Mouse (Mus musculus) embryonic fibroblast, embryonic 13.5 days (primary cell): ENCODE measurements at regions not wholly inside any gene's neighbourhood (a gene's known extent, or its start where the extent isn't known, plus 50 kb on each side); places are given as distances from the start of the nearest gene placed in this dataset.

Experiments
- H3K27ac ChIP-seq: 2 replicates; pipeline ENCODE4 v1.5.1; 2012; ENCODE audit warnings: low read length, control low read depth, inconsistent platforms; ENCODE audit not compliant: insufficient read depth
- H3K4me1 ChIP-seq: 2 replicates; pipeline ENCODE4 v1.6.1; 2011; ENCODE audit warnings: low read length; ENCODE audit not compliant: control insufficient read depth, insufficient read depth
- H3K4me3 ChIP-seq: 2 replicates; pipeline ENCODE4 v1.5.1; 2011; ENCODE audit warnings: mild to moderate bottlenecking, control low read depth, low read length; ENCODE audit not compliant: insufficient read depth
- CTCF ChIP-seq: IDR thresholded peaks from 2 replicates; pipeline ENCODE4 v1.5.1; 2011; ENCODE audit warnings: mild to moderate bottlenecking, control low read depth, low read length, moderate library complexity, borderline replicate concordance; ENCODE audit not compliant: insufficient read depth
- POLR2A ChIP-seq: IDR thresholded peaks from 2 replicates; pipeline ENCODE4 v1.6.1; 2011; ENCODE audit warnings: low read depth, mild to moderate bottlenecking, control low read depth, low read length, moderate library complexity

DNA sequence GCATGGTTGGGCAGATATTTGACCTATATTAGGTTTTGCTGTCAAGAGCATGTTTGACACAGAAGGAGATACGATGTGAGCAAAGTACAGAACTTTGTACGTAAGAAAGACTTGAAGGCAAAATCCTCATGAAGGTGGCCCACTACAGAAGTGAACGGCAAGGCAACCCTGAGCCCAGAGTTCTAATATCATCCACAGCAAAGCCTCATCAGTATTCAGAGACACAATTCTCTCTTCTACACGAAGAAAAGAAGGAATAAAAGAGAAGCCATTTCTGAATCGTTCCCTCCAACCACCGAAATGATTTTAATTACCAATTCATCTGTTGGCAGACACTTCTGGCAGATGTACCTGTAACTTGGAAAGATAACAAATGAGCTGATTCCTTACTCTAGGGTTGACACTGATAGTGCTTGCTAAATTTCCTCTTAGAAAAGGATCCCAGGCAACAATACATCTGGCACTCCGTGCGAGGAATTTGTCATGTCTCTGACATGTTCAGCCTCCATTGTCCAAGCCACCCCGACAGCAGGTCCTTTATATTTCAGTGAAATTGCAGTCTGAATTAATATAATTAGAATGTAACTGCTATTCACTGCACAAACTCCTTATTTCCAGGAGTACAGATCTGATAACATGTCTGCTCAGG, 130.3 kb downstream of the Btg1 start:
- peaks cover 7% of the 10 kb centered on the region; the same call in 1 of the 2 replicates for H3K4me1 ChIP-seq
- H3K4me3 ChIP-seq: no peak overlapping the region
- no peak overlapping the region for H3K27ac ChIP-seq
- no peak for TF ChIP-seq CTCF
- TF ChIP-seq POLR2A: no peak

- Histone ChIP-seq H3K4me1 (peaks cover 3% of the 10 kb centered on the region; the same call in 1 of the 2 replicates), H3K4me3 (no peak overlapping the region), H3K27ac (no peak overlapping the region)
- TF ChIP-seq CTCF (no peak), POLR2A (no peak)
Measured at GRCm38 (mm10) chr10:96750861-96751260, 134.1 kb downstream of the Btg1 start.

DNA sequence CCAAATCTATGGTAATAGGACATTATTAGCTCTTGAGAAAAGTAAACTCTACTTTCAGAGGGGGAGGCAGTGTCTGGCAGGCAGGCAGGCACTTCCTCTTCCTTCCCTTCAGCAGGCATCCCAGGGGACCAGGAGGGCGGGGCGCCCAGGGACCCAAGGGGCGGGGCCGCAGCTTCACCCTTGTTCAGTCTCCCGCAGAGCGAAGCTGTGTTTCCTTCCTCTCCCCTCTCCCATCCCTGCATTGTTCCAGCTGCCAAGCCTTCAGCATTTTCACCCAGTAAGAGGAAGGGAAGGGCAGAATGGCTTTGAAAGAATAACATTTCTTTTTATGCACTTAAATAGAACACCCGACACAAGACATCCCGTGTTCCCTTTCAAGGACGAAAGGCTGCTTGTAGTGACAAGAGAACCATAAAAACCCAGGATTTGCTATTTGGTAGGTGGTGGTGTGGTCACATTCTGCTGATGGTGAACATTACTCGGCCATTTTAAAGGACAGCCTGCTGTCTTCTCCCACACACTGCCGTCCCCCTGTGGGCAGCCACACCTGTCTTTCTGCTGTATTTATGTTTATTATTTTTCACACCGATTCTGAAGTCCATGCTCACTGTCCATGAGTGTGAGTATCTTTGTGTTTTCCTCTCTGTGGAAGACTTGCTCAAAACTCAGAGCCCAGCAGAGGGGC, 134.9 kb downstream of the Btg1 start:
- peaks cover 8% of the 10 kb centered on the region for H3K4me1 ChIP-seq
- TF ChIP-seq POLR2A (no peak), CTCF (no peak)
- H3K27ac ChIP-seq: 0 out of 2 replicates have a peak overlapping the region, but pooled peaks have one; percentile 37
- no peak overlapping the region for H3K4me3 ChIP-seq

DNA sequence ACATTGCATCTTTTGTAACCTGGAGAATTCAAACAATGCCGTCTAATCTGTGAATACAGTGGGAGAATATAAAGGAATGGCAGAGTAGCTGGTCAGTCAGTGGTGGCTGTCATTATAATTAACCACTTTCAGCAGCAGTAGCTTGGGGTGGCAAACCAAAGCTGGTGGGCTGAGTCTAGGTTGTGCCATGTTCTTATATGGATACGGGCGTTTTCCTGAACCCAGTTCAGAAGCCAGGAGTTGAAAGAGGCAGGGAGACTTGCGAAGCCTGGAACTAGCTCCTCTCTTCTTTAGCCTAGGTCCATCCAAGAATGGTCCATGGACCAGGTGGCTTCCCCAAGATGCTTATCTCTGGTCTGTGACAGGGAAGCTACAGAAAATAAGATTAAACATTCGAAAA, 135.7 kb downstream of the Btg1 start:
- TF ChIP-seq CTCF (no peak), POLR2A (no peak)
- H3K4me1 ChIP-seq: peaks cover 8% of the 10 kb centered on the region
- no peak overlapping the region for H3K4me3 ChIP-seq
- H3K27ac ChIP-seq: no peak overlapping the region

DNA sequence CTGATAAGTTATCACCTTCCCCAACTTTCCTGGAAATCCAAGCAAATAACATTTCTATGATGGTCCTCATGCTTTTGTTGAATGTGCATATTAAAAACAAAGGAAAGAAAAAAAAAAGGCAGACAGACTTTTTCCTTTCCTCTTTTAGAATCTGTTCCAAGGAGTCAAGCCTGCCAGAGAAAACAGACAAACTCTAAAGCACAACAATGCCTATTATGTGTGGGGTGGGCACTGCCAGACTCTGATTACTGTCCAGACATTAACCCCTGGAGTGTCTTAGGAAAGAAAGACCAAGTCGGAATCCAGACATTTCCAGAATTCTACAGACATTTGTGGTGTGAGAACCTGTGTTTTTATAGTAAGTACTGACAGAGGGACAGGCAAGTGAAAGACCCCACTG, 136.7 kb downstream of the Btg1 start:
- Histone ChIP-seq H3K4me3 (no peak overlapping the region), H3K4me1 (peaks cover 8% of the 10 kb centered on the region), H3K27ac (no peak overlapping the region)
- TF ChIP-seq CTCF (no peak), POLR2A (no peak)

DNA sequence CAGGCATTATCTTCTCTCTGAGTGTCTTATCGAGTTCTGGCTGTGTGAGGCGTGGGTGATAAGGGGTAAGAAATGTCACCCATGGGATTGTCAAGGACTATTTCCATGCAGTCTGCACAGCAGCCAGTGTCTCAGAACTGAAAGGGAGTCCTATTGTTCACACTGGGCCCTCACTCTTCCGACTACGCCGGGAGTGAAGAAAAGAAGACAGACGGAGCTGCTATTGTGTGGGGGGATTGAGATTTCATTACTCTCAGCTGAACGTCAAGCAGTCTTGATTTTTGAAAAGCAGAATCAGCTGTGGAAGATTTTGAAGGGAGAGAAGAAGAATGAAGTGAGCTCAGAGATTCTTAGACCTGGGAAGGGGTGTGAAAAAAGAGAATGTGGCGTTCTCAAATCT, 138.9 kb downstream of the Btg1 start:
- TF ChIP-seq CTCF (no peak), POLR2A (no peak)
- Histone ChIP-seq H3K27ac (no peak overlapping the region), H3K4me3 (no peak overlapping the region), H3K4me1 (peaks cover 8% of the 10 kb centered on the region)

DNA sequence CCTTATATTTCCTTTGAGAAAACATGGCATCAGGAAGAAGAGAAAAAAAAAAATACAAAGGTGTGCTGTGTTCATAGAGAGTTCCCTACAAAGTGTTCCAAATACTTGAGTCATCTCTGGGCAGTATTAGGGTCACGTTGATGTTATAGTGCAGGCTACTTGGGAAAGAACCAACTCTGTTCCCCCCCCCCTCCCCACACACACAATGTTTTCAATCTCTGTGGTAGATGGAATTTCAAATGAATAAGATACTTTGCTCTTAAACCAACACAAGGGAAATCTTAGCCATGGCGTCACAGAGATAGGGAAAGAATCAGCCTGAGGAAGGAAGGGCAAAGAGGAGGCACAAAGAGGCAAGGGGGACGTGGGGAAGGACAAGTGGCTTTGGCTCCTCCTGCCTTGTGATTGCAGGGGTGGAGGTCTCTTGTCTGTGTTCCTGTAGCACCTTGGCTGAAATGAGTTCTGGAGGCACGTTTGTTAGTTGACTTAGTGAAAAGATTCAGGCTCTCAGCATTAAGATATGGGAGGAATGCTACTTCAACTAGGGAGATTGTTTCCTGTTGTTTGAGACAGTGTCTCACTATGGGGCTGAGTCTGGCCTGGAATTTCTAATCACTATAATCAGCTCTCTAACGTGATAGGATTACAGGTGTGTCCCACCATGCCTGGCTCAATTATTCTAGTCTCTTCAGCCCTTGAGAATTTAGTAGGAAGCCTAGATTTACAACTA, 139.7 kb downstream of the Btg1 start:
- no peak for TF ChIP-seq CTCF
- no peak for TF ChIP-seq POLR2A
- H3K27ac ChIP-seq: no peak overlapping the region

GRCm38 (mm10) chr10:96757311-96757710, 140.5 kb downstream of the Btg1 start:
- Histone ChIP-seq H3K4me3 (no peak overlapping the region), H3K27ac (no peak overlapping the region), H3K4me1 (peaks cover 4% of the 10 kb centered on the region)
- TF ChIP-seq CTCF (no peak), POLR2A (no peak)

More for the DNA sequence above, 139.7 kb downstream of the Btg1 start:
- Histone ChIP-seq H3K4me3 (no peak overlapping the region), H3K4me1 (peaks cover 4% of the 10 kb centered on the region)

- Histone ChIP-seq H3K4me3 (no peak overlapping the region), H3K4me1 (peaks cover 1% of the 10 kb centered on the region), H3K27ac (no peak overlapping the region)
- TF ChIP-seq CTCF: no peak
- TF ChIP-seq POLR2A: no peak
Measured at GRCm38 (mm10) chr10:96761601-96762000, 144.8 kb downstream of the Btg1 start.

DNA sequence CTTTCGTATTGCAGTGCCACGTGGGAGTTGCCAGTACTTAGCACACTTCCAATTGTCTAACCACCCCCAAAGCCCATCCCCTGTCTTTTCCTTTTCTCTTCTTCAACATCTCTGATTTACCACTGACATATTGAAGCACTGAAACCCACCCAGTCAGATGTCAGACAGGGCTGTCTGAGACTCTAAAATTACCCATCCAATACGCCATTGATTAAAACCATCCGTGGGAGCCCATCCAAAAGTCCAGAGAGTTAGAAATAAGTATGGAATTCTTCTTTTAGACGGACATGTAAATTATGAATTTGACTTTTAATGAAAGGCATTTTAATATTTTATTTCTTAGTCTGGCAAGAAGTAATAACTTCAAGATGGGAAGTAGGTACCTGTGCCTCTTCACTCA, 148.8 kb downstream of the Btg1 start:
- Histone ChIP-seq H3K4me3 (no peak overlapping the region), H3K4me1 (no peaks in the 10 kb centered on the region; the same call in 1 of the 2 replicates), H3K27ac (peak overlapping the region; percentile 92)
- TF ChIP-seq CTCF (no peak), POLR2A (no peak)
